Mouse (Mus musculus): Measurements from ENCODE around the gene Antxr1. TPM values are rescaled to one million over a fixed set of nuclear protein-coding genes. Genes with fewer than 3 reads are reported as not detected.

Antxr1 gene
- polyA plus RNA-seq, 2 experiments from 2014 or later: not detected

DNA sequence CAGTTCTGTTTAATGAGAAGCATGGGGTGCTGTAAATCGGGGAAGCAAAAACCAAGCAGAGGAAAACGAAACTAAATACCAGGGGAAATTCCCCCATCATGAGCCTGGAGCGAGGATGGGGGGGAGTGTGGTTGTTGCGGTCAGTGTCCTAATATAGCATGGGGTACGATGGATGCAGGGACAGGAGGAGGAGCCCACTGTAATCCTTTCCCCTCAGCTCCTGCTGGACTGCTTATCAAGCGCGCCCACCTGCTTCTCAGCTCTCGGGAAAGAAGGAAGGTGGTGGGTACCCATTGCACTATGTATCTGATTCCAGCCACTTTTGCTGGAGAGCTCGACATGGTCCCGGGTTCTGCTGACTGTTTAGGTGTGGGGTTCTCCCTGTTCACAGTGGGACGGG, 151.6 kb downstream of the Antxr1 start:
- ATAC-seq: no peak

DNA sequence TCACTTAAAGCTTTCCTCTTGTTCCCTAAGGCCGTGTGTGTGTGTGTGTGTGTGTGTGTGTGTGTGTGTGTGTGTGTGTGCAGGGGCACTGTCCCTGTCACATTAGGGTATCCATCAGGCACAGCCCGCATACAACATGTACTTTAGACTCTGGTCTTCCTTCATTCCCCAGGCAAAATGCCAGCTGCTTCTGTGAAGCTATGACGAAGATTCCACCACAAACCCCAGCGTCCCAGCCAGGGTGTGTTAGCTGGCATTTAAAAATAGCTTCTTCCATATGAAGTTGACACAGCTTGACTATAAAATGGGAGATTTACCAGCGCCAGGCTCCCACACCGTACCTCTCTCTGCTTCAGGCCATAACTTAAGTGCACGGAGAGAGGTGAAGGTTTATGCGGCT, 152.5 kb downstream of the Antxr1 start:
- no peak for ATAC-seq

DNA sequence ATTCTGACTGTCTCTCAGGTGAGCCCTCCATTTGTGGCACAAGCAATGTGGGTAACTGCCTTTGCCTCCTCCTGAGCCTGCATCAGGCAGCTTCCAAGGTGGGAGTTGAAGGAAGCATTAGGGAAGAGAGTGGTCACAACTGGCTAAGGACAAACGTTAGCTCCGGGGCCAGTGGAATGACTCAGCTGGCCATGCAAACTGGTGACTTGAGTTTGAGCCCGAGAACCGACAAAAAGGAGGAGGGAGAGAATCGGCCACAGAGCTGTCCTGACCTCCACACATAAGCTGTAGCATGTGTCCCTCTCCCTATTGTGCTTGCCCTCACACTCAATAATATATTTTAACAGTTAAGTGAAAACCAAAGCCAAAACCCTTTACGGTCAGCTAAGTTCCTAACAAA, 152.9 kb downstream of the Antxr1 start:
- ATAC-seq: no peak

DNA sequence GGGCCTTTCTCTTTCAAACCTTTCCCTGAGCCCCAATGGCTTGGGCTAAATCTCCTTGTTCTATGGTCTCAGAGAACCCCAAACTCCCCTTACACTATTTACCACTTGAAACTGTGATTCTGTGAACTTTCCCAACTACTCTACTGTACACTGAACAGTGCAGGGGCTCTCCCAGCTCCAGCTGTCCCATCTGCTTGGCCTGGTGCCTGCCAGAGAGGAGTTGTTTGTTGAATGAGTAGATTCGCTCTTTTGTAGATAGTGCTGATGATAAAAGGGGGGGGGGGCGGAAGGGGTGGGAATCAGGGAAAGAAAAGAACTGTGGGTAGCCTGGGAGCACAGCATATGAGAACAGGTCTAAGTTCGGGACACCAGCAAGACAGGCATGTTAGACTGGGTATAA, 164.2 kb downstream of the Antxr1 start:
- no peak for ATAC-seq

DNA sequence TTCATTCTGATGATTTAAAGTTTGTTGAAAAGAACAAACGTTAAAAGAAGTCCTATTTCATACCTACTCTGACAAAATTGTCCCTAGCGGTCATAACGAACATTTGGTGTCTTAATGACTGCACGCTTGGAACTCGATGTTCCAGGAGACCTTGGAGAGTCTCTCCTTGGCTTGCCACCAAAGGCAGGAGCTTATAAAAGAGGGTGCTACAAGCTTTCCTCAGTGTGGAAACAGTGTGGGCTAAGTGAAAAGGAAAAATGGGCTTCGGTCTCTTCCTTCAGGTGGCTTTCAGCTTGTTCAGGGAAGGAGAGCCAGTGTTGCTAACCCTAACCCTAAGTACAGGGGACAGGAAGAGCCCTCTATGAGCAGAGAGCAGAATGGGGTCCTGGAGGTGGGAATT, 164.7 kb downstream of the Antxr1 start:
- ATAC-seq: no peak

DNA sequence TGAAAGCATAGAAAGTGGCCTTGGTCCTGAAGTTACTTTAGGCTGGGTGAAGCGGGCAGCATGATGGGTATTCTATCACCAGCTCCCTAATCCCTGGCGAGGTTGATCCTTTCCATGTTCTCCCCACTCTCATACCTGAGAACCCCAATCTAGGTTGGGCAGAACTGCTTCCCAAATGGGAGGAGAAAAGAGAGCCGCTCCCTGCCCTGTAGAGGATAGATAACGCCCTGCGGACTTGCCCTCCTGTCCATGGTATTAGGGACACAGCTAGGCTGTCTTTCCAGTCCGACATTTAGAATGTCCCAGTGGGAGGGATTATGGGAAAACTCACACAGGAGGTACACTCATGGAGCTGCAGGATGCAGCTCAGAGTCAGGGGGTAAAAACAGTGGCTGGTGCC, 165.3 kb downstream of the Antxr1 start:
- ATAC-seq: no peak

DNA sequence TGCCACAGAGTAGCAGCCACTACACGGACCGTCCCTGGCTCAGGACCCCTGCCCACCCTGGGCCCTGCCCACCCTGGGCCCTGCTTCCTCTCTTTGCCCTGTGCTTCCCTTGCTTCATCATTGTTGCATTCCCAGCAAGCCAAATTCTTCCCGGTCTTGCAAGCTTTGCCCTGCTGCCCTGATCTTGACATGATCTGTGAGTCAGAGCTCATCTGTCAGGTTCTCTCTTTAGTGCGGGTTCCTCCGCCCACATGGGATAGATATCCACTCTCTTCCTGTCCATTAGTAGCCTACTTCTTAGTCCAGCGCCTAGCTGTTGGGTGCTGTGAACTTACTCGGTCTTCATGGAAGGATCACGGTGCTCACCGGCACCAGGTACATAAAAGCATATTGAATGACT, 167.6 kb downstream of the Antxr1 start:
- no peak for ATAC-seq

DNA sequence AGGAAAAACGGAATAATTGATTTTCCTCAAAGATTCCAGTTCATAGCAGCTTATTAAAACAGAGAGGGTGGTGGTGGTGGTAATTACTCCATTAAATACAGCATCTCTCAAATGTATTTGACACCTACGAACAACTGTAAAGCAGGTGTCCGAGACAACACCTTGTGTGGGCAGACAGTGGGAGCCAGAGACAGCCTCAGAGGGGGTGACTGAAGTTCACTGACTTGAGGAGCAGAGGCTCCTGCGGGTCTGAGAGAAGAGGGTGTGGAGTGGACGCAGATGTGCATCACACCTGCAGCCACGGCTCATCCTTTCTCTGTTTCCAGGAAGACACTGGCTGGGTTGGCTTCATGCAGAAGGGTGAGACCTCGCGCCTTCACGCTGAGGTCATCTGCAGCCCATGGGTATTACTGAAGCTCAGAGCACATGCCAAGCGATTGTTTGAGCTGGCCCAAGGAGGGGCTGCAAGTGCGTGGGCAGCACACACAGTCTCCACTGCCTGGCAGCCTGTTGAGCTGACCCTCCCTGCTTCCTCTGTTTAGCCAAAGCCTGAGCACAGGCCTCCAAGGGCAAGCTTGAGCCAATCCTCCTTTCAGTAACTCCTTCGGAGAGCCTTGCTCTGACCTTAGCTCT, 168.8 kb downstream of the Antxr1 start:
- ATAC-seq: no peak

DNA sequence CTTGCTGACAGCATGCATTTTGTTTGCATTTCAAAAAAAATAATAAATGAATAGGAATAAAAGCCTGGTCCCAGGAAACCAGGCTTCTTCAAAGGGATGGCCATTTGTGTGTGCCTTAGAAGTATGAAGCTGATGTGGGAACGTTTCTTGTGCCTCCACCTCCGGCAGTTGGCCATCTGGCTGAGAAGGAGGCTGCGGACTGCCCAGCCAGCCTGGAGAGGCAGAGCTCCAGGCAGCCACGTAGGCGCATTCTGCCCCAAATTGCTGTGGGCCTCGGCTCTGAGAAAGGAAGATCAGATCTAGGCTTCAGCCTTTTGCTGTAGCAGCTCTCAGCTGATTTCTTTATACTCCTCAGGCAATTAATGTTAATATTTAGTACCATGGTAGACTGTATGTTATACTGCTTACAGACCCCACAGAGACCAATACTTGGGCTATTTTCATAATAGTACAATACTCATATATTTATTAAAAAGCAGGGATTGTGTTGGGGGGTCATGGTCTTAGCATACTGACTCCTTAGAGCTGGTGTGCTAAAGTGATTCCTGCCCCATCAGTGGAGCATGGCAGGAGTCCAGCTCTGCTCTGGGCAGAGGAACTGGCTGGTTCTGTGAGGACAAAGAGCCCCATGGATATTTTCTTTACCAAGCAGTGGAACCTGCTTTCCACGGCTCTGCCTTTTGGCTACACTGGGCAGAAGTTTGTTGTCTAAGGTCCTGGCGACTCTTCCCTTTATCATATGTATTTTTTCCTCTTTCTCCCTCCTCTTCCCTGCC, 169.9 kb downstream of the Antxr1 start:
- no peak for ATAC-seq

DNA sequence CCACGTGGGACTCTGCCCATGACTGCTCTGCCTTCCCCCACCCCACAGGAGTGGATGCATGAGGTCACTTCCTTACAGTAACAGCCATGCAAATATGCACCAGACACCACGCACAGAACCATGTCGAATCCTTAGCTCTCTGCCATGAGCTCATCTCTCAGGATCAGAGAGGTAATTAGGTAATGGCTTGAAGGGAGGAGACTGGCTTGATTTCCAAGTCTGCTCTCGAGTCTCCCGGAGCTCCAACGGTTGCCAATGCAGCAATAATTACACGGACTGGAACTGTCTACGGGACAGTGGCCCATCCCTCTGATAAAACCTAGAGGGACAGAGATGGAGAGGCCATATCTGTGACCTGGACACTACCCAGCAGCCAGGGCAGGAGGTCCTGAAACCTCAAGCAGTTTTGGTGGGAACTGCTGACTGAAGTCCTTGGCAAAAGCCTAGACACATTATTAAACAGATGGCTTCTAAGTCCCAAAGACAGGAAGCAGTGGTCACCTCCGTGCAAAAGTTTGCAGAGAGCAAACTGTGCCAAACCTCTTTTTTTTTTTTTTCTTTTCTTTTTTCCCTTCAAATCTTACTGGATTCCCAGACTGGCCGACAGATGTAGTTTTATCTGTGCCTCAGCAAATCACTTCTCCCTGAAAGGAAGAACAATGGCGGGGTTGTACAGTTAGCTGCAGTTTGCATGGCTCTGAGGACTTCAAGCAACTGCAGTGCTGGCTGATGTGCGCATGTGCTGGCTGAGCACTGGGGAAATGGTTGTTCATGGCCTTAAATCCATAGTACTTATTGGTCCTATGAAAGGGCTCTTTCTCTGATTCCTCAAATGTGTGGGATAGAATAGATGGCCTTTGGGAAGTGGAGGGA, 174.0 kb downstream of the Antxr1 start:
- ATAC-seq: no peak

DNA sequence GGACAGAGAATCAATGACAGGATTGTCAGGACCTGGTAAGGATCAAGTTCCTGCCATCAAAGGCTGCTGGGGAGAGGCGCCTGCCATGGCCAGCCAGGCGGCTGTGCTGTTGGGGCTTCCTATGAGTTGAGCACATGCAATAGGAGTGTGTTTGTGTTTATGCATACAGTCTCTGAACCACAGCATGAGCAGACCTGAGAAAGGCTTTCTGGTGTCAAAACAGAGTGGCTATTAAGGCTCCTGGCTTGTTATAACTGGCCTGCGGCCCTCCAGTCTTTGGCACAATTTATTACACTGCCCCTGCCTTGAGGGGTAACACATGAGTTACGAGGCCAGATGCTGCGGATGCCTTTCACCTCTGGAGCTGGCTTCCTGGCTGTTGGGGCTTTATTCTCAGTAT, 175.4 kb downstream of the Antxr1 start:
- no peak for ATAC-seq

DNA sequence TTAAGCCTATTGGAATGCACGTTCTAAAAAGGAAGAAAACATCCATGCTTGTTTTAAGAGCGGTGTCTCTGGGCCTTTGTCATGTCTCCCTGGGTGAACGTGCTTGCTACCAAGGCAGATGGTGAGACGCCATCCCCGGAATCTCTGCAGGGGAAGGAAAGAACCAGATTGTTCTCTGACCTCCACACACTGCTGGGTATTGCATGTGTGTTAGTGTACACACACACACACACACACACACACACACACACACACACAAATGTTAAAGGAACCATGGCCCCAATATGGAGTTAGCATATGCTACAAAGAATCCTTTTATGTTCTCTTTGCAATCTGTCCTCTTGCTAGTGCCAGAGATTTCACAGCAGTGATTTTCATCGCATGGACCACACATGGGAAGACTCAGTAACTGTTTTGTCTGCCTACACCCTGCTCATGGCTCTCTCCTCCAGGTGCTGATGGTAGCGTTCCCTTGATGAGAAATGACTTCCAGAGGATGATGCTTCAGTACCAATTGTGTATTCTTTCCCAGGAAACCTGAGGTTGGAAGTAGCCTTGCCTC, 177.5 kb downstream of the Antxr1 start:
- no peak for ATAC-seq

DNA sequence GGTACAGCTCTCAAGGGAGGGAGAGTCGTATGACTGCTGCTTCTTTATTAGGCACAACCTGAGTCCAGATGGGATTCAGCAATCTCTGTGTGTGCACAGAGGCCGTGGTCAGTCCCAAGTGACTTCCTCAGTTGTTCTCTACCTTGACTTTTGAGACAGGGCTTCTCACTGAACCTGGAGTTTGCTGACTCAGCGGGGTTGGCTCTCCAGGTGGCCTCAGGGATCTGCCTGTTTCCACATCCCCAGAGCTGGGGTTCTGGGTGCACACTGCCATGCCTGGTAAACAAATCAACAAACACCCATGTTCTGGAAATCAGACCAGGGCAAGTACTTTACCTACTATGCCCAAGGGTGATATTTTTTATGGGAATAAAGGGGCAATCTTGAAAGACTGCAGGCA, 181.8 kb downstream of the Antxr1 start:
- no peak for ATAC-seq

DNA sequence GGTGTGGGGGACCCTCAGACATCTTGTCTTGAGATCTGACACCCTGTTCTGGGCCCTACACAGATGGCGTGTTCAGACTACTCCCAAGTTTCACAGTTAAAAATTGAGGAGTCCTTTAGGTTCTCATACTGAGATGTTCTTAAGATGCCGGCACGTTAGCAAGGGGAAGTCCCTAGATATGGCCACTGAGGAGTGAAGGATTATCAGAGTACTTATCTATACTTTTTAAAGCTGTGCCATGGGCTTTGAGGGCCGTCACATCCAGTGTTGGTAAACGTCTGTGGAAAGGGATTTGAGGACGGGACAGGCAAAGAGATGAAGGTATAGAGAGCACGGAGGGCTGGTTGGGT, 182.4 kb downstream of the Antxr1 start:
- ATAC-seq: peak; percentile 44

DNA sequence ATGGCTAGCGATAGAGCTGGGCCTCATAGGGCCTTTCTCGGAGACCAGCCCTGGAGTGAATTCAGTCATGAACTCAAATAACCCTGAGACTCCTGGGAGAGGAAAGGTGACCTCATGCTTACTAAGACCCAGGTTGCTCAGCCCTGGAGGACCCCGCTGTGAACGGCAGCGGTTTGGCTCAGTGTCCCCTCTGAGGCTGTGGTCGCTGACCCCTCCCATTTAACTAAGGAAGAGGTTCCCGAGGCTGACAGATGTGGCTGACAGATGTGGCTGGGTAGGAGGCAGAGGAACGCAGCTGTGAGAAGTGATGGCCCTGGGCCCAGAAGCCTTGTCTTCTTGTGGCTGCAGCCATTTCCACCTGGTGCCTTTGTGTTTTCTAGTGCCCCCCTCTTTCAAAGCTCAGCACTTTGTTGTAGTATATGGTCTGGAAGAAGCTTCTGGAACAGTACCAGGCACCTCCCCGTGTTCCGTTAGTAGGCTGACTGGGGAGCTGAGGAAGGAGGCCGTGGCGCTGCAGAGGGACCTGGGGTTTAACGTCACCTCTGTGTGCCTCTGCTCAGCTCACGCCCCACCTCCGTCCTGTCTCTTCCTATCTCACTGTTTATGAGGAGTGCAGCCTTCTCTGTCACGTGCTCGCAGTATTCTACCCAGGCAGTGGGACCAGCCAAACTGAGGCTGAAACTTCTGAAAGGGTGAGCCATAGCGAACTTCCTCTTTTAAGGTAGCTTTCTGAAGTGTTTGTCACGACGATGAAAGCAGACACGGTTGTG, 183.0 kb downstream of the Antxr1 start:
- ATAC-seq: peak; percentile 97

DNA sequence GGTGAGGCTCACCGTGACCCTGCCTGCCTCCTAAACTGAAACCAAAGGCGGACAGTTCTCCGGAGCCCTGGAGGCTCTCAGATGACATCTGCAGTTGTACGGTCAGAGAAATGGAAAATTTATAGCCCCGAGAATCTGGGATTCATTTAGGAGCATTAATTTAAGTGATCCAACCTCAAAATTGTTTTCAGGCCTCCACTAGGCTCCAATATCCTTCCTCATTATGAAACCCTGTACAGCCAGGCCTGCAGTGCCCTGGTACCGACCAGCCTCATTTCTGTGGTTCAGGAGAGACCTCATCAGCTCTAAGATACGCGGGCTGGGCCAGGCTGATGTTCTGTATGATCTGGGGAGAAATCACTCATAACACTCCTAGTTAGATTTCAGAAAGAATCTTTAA, 184.2 kb downstream of the Antxr1 start:
- ATAC-seq: no peak

DNA sequence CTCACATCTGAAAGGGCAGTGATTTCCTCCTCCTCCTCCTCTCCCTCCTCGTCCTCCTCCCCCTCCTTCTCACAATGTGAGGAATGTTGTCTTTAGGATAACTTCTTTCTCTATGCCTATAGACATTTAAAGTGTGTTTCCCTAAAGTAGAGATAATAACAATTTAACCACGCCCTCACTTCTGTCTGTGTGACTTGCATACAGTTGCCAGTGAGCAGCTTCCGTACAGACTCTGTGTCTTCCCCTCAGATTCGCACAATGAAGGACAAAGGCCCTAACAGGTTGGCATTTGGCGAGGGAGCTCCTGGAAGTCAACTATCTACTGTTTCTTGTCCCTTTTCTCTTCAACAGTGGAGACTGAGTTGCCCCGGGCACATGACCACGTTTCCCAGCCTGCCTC, 185.2 kb downstream of the Antxr1 start:
- ATAC-seq: no peak

DNA sequence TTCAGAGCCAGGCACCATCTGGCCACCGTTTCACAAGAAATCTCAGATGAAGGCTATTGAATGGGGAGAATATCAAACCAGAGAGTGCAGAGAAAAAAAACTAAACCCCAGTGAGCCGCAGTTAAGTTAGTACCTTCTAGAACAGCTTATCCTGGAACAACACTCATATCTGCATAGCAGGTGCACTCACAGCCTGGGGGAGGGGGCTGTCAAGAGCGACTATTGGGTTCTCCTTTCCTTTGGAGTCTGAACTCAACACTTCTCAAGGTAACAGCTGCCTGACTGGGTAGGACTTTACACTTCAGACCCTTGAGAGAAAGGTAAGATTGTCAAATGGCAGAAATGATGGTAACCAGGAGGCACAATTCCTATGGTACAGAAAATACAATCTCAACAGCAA, 187.7 kb downstream of the Antxr1 start:
- ATAC-seq: no peak

DNA sequence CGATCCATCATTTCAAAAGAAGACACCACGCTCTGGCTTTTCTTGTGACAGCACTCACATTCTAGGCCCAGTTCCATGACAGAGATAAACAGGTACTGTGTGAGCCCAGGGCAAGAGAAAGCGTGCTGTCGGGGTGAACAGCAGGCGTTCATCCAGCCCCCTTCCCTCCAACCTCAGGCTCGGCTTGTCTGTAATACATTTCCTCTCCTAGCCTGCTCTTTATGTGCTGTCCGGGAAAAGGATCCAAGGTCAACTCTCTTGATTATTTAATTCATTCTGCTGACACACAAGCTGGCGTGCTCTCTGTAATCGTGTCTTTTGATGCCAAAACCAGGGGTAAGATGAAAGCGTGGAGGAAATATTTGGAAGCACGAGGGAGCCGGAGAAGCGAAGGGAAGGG, 192.0 kb downstream of the Antxr1 start:
- no peak for ATAC-seq

DNA sequence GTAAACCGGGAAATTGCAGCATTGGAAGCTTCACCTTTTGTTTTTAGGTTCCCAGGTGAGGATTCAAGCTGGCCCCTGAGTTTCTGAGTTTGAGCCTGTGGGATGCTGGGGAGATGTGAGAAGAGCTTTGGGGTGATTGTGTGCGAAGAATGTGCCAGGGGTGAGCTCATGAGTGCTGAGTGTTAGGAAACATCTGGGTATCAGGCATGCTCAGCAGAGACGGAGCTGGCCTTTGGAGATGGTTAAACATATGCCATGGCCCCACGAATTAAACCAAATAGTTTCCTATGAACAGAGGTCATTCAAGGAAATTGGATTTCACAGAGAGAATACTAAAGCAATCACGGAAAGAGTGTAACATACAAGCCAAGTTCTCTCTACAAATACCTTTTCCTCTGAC, 193.4 kb downstream of the Antxr1 start:
- no peak for ATAC-seq

DNA sequence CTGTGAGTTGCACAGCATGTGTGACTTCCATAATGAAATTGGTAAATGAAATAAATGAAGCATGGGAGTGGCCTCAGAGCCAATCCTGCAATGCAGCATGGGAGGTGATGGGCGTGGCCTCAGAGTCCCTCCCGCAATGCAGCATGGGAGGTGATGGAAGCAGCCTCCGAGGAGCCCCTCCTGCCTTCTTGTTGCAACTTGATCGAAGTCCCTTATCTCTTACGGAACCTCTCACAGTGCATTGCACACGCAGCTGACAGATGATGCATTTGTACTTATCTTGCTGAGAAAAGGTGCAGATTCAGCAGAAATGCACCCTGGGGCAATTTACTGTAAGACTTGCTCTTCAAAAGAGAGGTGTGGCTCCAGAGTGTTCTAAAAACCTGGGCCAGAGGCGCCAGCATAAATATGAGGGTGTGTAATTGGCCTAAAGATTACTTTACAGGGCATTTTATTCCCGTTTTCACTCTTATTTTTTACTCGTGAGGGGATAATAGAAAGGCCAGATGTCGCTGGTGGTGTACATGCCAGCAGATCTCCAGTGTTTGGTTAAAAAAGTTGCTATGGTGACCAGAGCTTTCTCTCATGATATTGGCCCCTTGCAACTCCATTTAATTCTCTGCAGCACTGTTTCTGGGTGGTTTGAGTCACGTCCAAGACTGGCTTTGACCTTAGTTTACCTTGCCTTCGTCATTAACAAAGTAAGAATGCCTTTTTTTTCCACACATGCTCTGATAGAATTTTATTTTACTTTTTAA, 195.6 kb downstream of the Antxr1 start:
- no peak for ATAC-seq

DNA sequence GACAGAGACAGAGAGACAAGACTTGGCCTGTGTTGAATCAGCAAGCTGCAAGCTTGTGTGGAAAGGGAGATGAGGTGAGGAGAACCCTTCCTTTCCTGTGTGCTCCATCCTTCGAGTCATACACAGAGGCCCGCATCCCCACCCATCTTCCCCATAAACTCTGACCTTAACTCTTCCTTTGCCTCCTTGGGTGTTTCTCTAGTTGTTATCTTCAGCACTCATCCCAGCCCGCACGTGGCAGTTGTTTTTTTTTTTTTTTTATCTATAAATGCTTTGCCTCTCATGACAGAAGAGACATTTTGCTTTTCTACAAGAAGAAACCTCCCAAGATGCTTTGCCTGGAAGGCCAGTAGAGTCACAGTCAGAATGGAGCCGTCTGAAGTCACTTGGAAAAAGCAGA, 197.1 kb downstream of the Antxr1 start:
- no peak for ATAC-seq
